Comparison of ENCODE assay signal across 9 mouse cellular contexts in genomic region chr2:104145983-104146382, GRCm38 (mm10). TPM values are rescaled to one million over a fixed set of nuclear protein-coding genes. Genes with fewer than 3 reads are reported as not detected.
DNase-seq lines count a peak whose midpoint lies in the region; ATAC-seq and TF ChIP-seq lines count a peak whose summit lies in the region.
"Had no signal": no experiment of that assay in that cellular context is flagged by ENCODE, and none has a peak within 500 bp of the region (broad histone marks: within the 10 kb centered on the region; RNA-seq: fewer than 3 reads in every experiment).

No protein-coding gene starts in this region.

- H3K4me2 ChIP-seq in intestine, postnatal 0 days (replicated peaks; ENCODE audit: low read depth): no peak overlapping the region
- no peak overlapping the region for H3K4me2 ChIP-seq in intestine, embryonic 16.5 days (ENCODE audit: low read depth, low read length)

- no peaks in the 10 kb centered on the region for H3K27me3 ChIP-seq in intestine, postnatal 0 days (replicated peaks; ENCODE audit: control insufficient read depth, insufficient read depth, low read length)
- no peaks in the 10 kb centered on the region for H3K27me3 ChIP-seq in intestine, embryonic 16.5 days (replicated peaks; ENCODE audit: control insufficient read depth, insufficient read depth, low read length)

- 37% methylated on average over 1 of the region's 1 CpGs for WGBS in intestine, postnatal 0 days
- 67% methylated on average over 1 of the region's 1 CpGs for WGBS in intestine, embryonic 16.5 days

- ATAC-seq in intestine, postnatal 0 days: peak; percentile 74; the same call in 1 of the 2 replicates
- no peak for ATAC-seq in intestine, embryonic 16.5 days
- peak; percentile 45 for ATAC-seq in CD4-positive, CD25-positive, alpha-beta regulatory T cell, adult 4 months
- ATAC-seq in activated CD4-positive, CD25-positive, alpha-beta regulatory T cell, adult 4 months: peak; percentile 46

- H3K9me3 ChIP-seq in intestine, postnatal 0 days (ENCODE audit: control insufficient read depth): no peaks in the 10 kb centered on the region
- no peaks in the 10 kb centered on the region for H3K9me3 ChIP-seq in intestine, embryonic 16.5 days (ENCODE audit: control insufficient read depth, low read length)

- peak; percentile 81 for DNase-seq in liver
- DNase-seq in yolk sac, embryonic 10.5 days (ENCODE audit: low spot score): peak; percentile 25
- DNase-seq in ovary, postnatal 14 days (ENCODE audit: low spot score): no peak
- no peak for DNase-seq in ovary, postnatal 36 days (ENCODE audit: low spot score)

- H3K36me3 ChIP-seq in intestine, postnatal 0 days (ENCODE audit: control insufficient read depth, insufficient read depth): no peaks in the 10 kb centered on the region
- no peaks in the 10 kb centered on the region for H3K36me3 ChIP-seq in intestine, embryonic 16.5 days (ENCODE audit: control insufficient read depth, insufficient read depth, low read length)

- H3K9ac ChIP-seq in intestine, postnatal 0 days (ENCODE audit: low read depth, low read length): no peak overlapping the region
- H3K9ac ChIP-seq in intestine, embryonic 16.5 days (ENCODE audit: low read depth, low read length): no peak overlapping the region

- H3K4me3 ChIP-seq in intestine, postnatal 0 days (ENCODE audit: low read depth, low read length): no peak overlapping the region
- H3K4me3 ChIP-seq in intestine, embryonic 16.5 days (ENCODE audit: low read length): no peak overlapping the region

- H3K27ac ChIP-seq in intestine, postnatal 0 days (ENCODE audit: low read depth, low read length): no peak overlapping the region
- H3K27ac ChIP-seq in intestine, embryonic 16.5 days (ENCODE audit: low read length): no peak overlapping the region

- peak; percentile 38 for TF ChIP-seq CTCF in intestine, postnatal 0 days (IDR thresholded peaks at IDR 0.05; ENCODE audit: low read depth)

- no peaks in the 10 kb centered on the region for H3K4me1 ChIP-seq in intestine, postnatal 0 days (replicated peaks; ENCODE audit: control insufficient read depth, insufficient read depth, low read length)
- no peaks in the 10 kb centered on the region for H3K4me1 ChIP-seq in intestine, embryonic 16.5 days (ENCODE audit: control insufficient read depth, insufficient read depth, low read length)

RNA-seq across cellular contexts. Expression of gene A930018P22Rik, which starts 23.4 kb away (rescaled TPM):
- 0.48 and 0.88 TPM in 2 replicates for polyA plus RNA-seq in intestine, postnatal 0 days (2015; fragmentation: Nextera tagmentation; extraction: Ambion mirVana)
- polyA plus RNA-seq in intestine, embryonic 16.5 days (2015; fragmentation: Nextera tagmentation; extraction: Ambion mirVana): 0.16 and 0.28 TPM in 2 replicates
- polyA plus RNA-seq in CD4-positive, CD25-positive, alpha-beta regulatory T cell, adult 4 months (2017; shearing (Covaris generic)): not detected
- not detected for polyA plus RNA-seq in activated CD4-positive, CD25-positive, alpha-beta regulatory T cell, adult 4 months (2017; shearing (Covaris generic))
- polyA plus RNA-seq: embryonic facial prominence, embryonic 11.5 days had no signal

RNA-seq across cellular contexts. Expression of gene Cd59a, which starts 50.4 kb away (rescaled TPM):
- polyA plus RNA-seq in intestine, postnatal 0 days (2015; fragmentation: Nextera tagmentation; extraction: Ambion mirVana): 71.9 and 82.3 TPM in 2 replicates
- polyA plus RNA-seq in intestine, embryonic 16.5 days (2015; fragmentation: Nextera tagmentation; extraction: Ambion mirVana): 36.0 and 37.8 TPM in 2 replicates
- polyA plus RNA-seq in CD4-positive, CD25-positive, alpha-beta regulatory T cell, adult 4 months (2017; shearing (Covaris generic)): under 1 TPM in 1 of 2 experiments, not detected in 1; 0.52 TPM
- polyA plus RNA-seq in activated CD4-positive, CD25-positive, alpha-beta regulatory T cell, adult 4 months (2017; shearing (Covaris generic)): under 1 TPM in 1 of 2 experiments, not detected in 1; 0.20 TPM

Comparison
In these comparisons a context has a peak if more than half of its experiments do, and no peak if none do; other contexts are left out.
1. DNase-seq: peak in liver (single experiment) and yolk sac, embryonic 10.5 days (single experiment); none in ovary, postnatal 14 days (single experiment) and ovary, postnatal 36 days (single experiment).
2. RNA of gene Cd59a, which starts 50.4 kb away (polyA plus RNA-seq): 71.9 to 82.3 TPM in intestine, postnatal 0 days and 36.0 to 37.8 TPM in intestine, embryonic 16.5 days; 0.52 TPM in CD4-positive, CD25-positive, alpha-beta regulatory T cell, adult 4 months and 0.20 TPM in activated CD4-positive, CD25-positive, alpha-beta regulatory T cell, adult 4 months; every median in the first group is over 10 times any median in the second.